Mouse (Mus musculus) adrenal gland, postnatal 36 days (tissue): ENCODE data around the gene Asb15. TPM values are rescaled to one million over a fixed set of nuclear protein-coding genes. Genes with fewer than 3 reads are reported as not detected.
A peak's percentile ranks its signal among the peaks of the same experiment; 100 is the strongest.

Source experiments
- DNase-seq, 2 experiments: peaks; one replicate each; pipeline ENCODE4 v3.0.0; 2021; ENCODE audit warnings: mixed read lengths in 1 of 2
- total RNA-seq, 2 experiments: library from RNA; stranded (reverse); gene quantifications; 2 replicates each; pipeline ENCODE4 v1.2.3; 2021

Asb15 gene
- total RNA-seq, 2 experiments from 2014 or later = not detected

DNA sequence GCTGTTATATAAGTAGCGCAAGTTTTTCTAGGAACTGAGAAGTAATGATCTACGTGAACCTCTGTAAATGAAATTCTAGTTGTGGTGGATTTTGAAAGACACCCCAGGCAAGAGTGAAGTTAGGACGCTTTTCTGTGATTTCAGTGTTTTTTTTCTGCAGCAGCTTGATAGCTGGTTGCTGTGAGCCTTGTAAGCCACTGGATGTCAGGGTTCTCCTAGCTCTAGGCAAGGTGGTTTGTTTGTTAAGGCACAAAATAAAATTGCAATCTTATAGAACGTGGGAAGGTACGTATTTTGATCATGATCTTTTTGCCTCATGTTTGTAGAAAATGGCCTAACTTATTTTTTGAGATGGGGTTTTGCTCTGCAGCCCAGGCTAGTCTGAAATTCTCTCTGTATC is 41.0 kb downstream of the Asb15 start:
- DNase-seq = no peak

DNA sequence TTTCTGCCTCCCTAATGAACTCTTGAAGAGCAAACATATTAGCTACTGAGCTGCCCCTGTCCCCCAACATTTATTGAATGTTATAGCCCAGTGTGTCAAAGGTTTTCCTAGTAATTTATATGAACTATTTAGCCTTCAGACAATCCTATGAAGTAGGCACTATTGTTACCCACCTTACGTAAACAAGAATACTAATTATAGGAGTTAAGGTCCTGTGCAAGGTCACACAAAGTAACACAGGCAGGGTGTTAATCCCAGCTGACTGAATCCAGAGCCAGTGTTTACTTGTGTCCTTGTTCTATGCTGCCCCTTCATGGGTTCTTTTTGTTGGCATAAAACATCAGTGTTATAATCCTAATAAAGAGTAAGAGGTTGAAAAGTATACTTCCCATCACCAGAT is 41.8 kb downstream of the Asb15 start:
- DNase-seq = no peak

- DNase-seq = no peak
Measured at GRCm38 (mm10) chr6:24570278-24570677, 42.3 kb downstream of the Asb15 start.

- no peak for DNase-seq
Measured at GRCm38 (mm10) chr6:24571126-24571525, 43.2 kb downstream of the Asb15 start.

DNA sequence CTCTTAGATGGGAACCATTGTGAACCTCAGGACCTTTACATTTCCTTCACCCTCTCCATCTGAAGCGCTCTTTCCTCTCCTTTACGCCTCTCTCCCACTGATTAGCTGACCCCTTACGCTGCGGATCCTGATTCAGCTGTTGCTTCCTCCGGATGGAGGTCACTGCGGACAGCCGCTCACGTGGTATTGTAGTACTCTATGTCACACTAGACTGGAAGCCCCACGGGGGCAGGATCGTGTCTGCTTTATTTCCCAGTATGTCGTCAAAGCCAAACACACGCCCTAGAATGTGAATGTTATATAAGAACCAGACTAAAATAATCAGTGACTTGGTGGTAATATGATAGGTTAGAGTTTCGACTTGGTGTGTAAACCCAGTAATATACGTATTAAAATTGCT is 44.5 kb downstream of the Asb15 start:
- DNase-seq = no peak

GRCm38 (mm10) chr6:24573319-24573718 is 45.4 kb downstream of the Asb15 start:
- DNase-seq = no peak

GRCm38 (mm10) chr6:24583456-24583855 is 55.5 kb downstream of the Asb15 start:
- DNase-seq = no peak

DNA sequence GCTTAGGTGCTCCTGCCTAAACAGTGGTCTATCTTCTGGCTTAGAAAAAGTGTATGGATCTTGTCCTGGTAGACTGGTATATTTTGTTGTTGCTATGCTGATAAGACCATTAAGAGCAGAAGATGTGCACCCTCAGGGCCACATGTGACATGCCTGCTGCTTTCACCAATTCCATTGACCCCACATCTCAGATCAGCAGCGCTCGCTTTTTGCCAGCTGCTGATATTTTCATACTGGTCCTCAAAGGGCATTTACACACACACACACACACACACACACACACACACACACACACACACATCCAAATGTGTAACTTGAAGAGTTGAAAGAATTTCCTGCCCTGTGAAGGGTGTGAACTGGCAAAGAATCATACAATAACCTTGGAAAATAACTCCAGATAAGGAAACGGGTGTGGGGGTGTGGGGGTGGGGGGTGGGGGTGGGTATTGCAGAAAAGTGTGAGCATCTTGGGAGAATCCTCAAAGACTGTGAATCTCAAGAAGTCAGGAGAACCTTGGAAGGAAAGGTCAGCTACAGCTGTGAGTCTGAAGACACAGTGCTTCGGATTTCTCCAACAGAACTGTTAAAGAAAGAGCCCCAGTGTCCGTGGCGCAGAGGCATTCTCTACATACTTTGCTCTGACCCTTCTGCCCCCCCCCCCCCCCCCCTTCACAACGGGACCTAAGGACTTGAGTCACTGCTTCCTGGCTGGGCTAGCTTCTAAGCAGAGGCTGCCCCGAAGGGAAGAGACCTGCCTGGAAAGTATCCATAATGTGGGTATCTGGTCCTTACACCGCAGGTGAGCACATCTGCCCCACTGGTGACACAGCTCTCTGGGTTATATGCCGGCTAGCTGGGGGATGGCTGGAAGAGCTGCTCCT is 57.7 kb downstream of the Asb15 start:
- peak in 1 of 2 experiments; percentile 24 for DNase-seq

DNA sequence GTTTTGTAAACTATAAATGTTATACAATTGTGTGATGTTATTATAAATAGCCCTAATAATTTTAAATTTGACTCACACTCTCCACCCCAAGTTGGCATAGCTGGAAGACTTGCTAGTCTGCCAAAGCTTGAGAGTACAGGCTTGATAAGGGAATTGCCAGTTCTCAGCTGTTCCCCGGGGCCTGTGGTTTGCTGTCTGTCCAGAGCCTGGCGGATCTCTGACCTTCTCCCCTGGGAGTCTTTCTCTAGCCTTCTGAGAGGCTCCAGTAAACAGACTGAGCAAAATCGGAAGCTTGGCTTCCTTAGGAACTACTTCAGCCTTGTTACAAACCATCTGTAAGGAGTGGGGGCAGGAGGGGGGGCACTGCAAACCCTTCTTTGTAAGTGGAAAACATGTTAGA is 58.9 kb downstream of the Asb15 start:
- peak; percentile 59 to 63 for DNase-seq

DNA sequence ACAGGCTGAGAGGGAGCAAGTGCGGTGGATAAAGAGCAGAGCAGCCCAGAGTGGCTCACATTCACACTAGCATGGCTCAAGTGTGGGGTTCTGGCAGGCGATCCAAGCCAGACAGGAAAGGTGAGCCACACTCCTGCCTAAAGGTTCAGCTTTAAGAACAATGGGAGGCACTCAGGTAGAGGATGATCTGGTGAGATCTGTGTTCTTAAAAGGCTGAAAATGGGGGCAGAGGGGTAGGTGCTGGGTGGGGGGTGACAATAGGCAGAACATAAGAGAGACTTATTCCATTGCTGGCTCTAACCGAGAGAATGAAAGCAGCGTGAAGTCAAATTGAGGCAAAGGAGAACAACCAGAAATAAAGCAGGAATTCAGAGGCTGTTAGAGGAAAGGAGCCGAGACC is 62.3 kb downstream of the Asb15 start:
- DNase-seq = no peak

DNA sequence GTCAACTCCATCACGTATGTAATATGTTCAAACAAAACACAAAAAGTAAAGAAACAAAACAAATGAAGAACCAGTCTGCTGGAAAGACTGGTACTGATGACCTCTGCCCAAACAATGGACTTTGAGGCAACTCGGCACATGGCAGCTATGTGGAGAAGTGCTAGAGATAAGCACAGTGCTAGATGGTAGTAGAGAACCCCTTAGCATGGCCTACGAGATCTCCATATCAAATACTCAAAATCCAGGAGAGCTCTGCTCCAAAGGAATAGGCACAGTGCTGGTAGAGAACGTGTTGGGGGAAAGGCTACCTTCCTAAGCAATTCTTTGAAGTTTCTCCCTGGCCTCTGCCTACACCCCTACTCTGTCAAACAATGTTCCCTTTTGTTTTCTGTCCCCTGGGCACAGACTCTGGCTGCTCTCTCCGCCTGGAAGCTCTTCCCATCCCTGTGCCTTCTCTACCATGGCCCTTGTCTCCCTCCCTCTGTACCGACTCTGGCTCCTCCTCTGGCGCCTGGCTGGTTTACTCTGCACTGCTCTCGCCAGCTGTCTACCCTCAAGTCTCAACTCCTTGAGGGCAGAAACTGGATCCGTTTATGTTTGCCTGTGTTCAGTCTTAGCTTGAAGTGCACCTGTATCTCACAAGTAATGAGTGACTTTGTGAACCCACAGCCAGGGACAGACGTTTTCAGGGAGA is 63.7 kb downstream of the Asb15 start:
- no peak for DNase-seq

GRCm38 (mm10) chr6:24597500-24597899 is 69.6 kb downstream of the Asb15 start, which contains the start of gene Lmod2:
Gene Lmod2 (plus strand): TSS chr6:24597762.
- DNase-seq = no peak

- DNase-seq = no peak
Measured at GRCm38 (mm10) chr6:24599179-24599578, 71.2 kb downstream of the Asb15 start.

DNA sequence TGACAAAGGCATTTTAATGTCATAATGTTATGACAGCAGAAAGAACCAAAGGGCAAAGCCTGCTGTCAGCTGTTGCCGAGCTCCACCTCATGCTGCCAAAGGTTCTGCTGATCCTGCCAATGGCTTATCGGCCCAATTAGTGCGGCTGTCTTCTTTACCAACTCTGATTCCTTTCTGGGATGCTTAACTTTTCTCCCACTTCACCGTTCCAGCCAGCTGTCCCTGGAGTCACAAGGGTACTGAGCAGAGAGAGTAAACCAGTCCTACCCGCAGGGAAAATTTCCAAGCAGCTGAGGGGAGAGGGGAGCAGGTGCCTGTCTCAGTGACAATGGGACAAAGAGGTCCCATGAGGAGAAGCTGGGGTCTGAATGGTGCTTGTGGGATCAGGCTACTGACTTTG is 71.7 kb downstream of the Asb15 start:
- DNase-seq = no peak

DNA sequence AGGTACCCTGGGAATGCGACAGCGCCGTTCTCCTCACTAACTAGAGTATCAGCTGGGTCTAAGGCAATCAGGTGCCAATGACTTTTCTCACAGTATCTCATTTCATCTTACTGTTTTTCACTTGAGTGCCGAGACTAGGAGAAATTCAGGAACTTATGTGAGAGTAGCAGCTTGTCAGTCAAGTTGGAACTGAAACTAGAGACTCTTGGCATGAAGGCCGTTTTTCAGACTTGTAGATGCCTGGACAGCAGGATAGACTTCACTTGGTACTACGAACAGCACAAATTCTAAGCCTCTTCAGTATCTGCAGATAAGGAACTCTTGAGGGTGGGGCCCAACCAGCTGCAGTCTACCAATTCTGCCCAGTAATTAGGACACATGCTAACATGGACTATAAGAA is 72.2 kb downstream of the Asb15 start:
- DNase-seq = no peak

GRCm38 (mm10) chr6:24600726-24601125 is 72.8 kb downstream of the Asb15 start:
- DNase-seq = no peak

DNA sequence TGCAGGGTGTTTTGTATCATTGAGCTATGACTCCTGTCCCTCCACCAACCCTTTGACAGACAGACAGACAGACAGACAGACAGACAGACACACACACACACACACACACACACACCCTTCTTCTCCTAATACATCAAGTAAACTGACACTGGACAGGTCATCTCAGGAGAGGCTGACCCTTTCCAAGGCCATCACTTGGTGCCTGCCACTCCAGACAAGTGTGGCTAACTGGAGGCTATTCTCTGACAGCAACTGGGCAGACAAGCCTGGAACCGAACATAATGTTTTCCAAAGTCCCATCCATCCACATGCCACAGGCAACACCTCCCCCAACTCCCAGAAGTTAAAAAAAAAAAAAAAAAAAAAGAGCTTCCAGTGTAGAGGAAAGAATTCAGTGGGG is 73.7 kb downstream of the Asb15 start:
- peak; percentile 31 to 43 for DNase-seq

GRCm38 (mm10) chr6:24602351-24602750 is 74.4 kb downstream of the Asb15 start:
- no peak for DNase-seq

DNA sequence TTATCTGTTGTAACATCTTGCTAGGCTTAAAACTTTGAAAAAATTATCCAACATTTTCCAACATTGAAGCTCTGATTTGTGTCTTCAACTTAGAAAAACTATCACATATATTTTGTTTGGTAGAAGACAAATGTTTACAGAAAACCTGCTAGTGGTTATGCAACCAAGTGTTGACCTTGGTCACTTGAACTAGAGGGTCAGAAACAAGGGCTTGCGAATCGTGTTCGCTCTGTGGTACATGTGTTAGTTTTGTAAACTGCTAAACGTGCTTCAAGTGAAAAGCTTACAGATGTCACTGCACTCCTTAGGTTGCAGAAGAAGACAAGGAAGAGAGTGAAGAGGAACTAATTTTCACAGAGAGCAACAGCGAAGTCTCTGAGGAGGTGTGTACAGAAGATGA is 75.0 kb downstream of the Asb15 start:
- no peak for DNase-seq

DNA sequence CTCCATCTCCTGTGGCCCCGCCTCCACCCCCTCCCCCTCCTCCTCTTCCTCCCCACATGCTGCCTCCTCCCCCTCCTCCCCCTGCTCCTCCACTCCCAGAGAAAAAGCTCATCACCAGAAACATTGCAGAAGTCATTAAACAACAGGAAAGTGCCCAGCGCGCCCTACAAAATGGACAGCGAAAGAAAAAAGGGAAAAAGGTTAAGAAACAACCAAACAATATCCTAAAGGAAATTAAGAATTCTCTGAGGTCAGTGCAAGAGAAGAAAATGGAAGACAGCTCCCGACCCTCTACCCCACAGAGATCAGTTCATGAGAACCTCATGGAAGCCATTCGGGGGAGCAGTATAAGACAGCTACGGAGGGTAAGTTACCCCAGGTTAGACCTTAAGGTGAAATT is 76.3 kb downstream of the Asb15 start:
- no peak for DNase-seq

- no peak for DNase-seq
Measured at GRCm38 (mm10) chr6:24605631-24606030, 77.7 kb downstream of the Asb15 start.

DNA sequence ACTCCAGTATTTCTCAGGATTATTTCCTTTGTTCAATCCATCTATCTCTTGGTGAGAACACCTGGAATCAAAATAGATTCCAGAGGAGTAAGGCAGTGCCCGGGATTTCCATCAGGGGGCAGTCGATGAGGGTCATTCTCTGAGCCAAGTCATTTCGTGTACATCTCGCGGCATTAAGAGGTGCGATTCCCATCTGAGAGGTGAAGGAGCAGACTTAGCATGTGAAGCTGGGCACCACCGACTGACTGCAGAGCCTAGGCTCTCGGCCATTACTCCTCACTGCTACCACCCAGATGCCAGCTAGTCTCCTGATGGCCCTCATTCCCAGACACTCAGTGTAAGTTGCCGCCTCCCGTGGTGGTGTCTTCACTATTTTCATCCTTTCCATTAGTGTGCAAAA is 78.6 kb downstream of the Asb15 start:
- no peak for DNase-seq

- no peak for DNase-seq
Measured at GRCm38 (mm10) chr6:24607531-24607930, 79.6 kb downstream of the Asb15 start.

DNA sequence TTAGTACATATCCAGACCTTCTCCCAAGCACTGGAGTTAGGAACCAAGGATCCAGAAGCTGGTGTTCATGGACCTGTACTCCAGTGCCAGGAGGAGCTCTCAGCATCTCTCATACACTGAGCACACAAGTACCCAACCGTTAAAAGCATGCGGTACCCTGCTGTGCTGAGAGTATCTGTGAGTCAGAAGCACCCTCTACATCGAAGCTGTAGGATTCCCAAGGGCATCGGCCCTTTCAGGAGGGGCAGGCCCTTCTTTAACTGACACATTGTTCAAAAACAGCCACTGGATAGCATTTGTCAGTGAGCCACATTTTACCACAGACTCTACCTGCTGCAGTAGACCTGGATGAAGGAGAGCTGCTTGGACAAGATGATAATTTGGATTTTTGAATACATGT is 80.2 kb downstream of the Asb15 start:
- no peak for DNase-seq
